Mouse (Mus musculus) hindbrain, embryonic 16.5 days (tissue): ENCODE results near the gene Snx6. TPM values are rescaled to one million over a fixed set of nuclear protein-coding genes. Genes with fewer than 3 reads are reported as not detected.
"Not testable (repeated sequence)": the region's sequence is repeated elsewhere in the genome, so short reads cannot be mapped to it uniquely, and the experiment has no call there.

Source experiments
- ATAC-seq: fragments of 200-750 bp; cut with Nextera tagmentation; 2 replicates; pipeline ENCODE4 v1.8.0; 2017; ENCODE audit warnings: moderate TSS enrichment, moderate library complexity
- H3K27ac ChIP-seq: fragments of 300-500 bp; sonication (generic); 2 replicates; pipeline ENCODE4 v1.5.1; 2014; ENCODE audit warnings: low read depth, mild to moderate bottlenecking, control low read depth, low read length, moderate library complexity
- H3K27me3 ChIP-seq: fragments of 300-500 bp; sonication (generic); replicated peaks from 2 replicates; pipeline ENCODE4 v1.6.1; 2014; ENCODE audit warnings: low read length; ENCODE audit not compliant: control insufficient read depth, insufficient read depth
- H3K36me3 ChIP-seq: fragments of 300-500 bp; sonication (generic); 2 replicates; pipeline ENCODE4 v1.6.1; 2014; ENCODE audit warnings: mild to moderate bottlenecking, low read length, moderate library complexity, mixed read lengths; ENCODE audit not compliant: control insufficient read depth, insufficient read depth
- H3K4me1 ChIP-seq: fragments of 300-500 bp; sonication (generic); 2 replicates; pipeline ENCODE4 v1.6.1; 2014; ENCODE audit warnings: low read depth, low read length; ENCODE audit not compliant: control insufficient read depth, insufficient read depth
- H3K4me2 ChIP-seq: fragments of 300-500 bp; sonication (generic); 2 replicates; pipeline ENCODE4 v1.6.1; 2014; ENCODE audit warnings: mild to moderate bottlenecking, low read length, control low read depth, moderate library complexity
- H3K4me3 ChIP-seq: fragments of 300-500 bp; sonication (generic); 2 replicates; pipeline ENCODE4 v1.5.1; 2014; ENCODE audit warnings: mild to moderate bottlenecking, low read length, control low read depth, moderate library complexity
- H3K9ac ChIP-seq: fragments of 300-500 bp; sonication (generic); 2 replicates; pipeline ENCODE4 v1.6.1; 2014; ENCODE audit warnings: low read depth, mild to moderate bottlenecking, control low read depth, low read length, moderate library complexity
- H3K9me3 ChIP-seq: fragments of 300-500 bp; sonication (generic); 2 replicates; pipeline ENCODE4 v1.6.1; 2014; ENCODE audit warnings: mild to moderate bottlenecking, low read length, moderate library complexity; ENCODE audit not compliant: control insufficient read depth
- WGBS: fragments of 180-500 bp; shearing (Covaris S2); extraction: QIAGEN DNeasy Blood & Tissue Kit; methylation state at CpG from one replicate; pipeline ENCODE4 v1.1.7; 2014; 5-methylcytosine and 5-hydroxymethylcytosine counted together
- polyA plus RNA-seq: library from polyadenylated mRNA; unstranded; fragments of >200 nt; fragmentation: Nextera tagmentation; extraction: Ambion mirVana; gene quantifications from 2 replicates; pipeline ENCODE4 v1.2.1, GENCODE M21; 2015

The Snx6 gene
- polyA plus RNA-seq, 1 experiment from 2014 or later = 132 TPM

GRCm38 (mm10) chr12:54717516-54717915 lies 78.0 kb downstream of the Snx6 start:
- ATAC-seq, H3K4me1 ChIP-seq: not testable (repeated sequence)
- WGBS = 40% methylated on average over 1 of the region's 11 CpGs

GRCm38 (mm10) chr12:54713822-54714626 lies 81.5 kb downstream of the Snx6 start:
- H3K9me3 ChIP-seq, H3K27me3 ChIP-seq, H3K4me3 ChIP-seq, H3K4me2 ChIP-seq, H3K27ac ChIP-seq, H3K4me1 ChIP-seq, H3K9ac ChIP-seq, H3K36me3 ChIP-seq: not testable (repeated sequence)
- no CpG with 5 or more reads among the region's 48 CpGs for WGBS
- peak; percentile 66 for ATAC-seq

More at GRCm38 (mm10) chr12:54717516-54717915, 78.0 kb downstream of the Snx6 start:
- not testable (repeated sequence) for H3K27me3 ChIP-seq, H3K4me3 ChIP-seq, H3K4me2 ChIP-seq, H3K9ac ChIP-seq, H3K9me3 ChIP-seq, H3K36me3 ChIP-seq, H3K27ac ChIP-seq

DNA sequence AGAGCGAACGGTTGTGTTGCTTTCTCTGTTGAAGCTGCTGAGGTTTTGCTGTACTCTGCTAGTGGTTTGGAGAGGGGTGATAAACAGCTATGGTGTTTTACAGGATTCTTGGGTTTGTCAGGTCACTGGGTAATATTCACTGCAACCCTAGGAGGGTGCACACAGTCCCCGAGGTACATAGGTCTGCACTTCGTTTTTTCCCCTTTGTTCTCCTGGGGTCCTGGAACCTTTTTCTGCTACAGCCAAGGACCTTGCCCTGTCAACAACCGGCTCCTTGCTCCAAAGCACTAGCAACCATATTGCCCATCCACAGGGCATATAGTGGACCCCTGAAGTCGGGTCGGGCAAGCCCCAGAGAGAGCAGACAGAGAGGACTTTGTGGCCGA lies 85.0 kb downstream of the Snx6 start:
- ATAC-seq = peak; percentile 87
- H3K36me3 ChIP-seq, H3K4me3 ChIP-seq, H3K27me3 ChIP-seq, H3K9me3 ChIP-seq, H3K4me2 ChIP-seq, H3K27ac ChIP-seq, H3K4me1 ChIP-seq, H3K9ac ChIP-seq: not testable (repeated sequence)
- WGBS = 0% methylated on average over 2 of the region's 8 CpGs

DNA sequence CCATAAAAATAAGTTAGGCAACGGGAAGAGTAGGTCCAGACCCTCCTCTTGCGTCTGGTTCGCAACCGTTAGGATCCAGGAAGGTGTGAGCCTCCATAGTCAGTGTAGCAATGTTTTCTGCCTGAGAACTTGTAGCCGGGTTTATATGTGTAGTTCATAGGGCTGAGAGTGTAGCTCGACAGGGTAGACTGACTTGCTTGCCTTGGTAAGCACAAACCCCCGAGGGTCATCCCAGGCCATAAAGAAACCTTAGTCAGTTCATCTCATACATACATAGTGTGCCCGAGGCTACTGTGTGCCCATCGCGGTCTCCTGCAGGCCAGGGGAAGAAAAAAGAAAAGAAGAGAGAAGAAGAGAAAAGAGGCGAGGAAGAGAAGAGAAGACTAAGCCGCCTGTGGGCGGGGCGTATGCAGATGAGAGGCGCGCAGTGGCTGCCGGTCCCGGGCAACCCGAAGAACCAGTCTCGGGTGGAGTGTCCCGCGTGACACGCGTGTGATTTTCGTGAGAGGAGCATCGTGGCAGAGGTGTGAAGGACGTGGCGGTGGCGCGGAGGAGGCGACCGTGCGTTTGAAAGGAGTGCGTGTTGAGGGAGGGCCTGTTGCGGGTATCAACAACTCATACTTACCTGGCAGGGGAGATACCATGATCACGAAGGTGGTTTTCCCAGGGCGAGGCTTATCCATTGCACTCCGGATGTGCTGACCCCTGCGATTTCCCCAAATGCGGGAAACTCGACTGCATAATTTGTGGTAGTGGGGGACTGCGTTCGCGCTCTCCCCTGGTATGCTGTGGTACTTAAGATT lies 85.6 kb downstream of the Snx6 start:
- H3K4me3 ChIP-seq, H3K9ac ChIP-seq, H3K4me1 ChIP-seq, H3K9me3 ChIP-seq, H3K36me3 ChIP-seq, H3K27ac ChIP-seq, H3K27me3 ChIP-seq, H3K4me2 ChIP-seq: not testable (repeated sequence)
- ATAC-seq = peak; percentile 84
- 0% methylated on average over 8 of the region's 44 CpGs for WGBS

DNA sequence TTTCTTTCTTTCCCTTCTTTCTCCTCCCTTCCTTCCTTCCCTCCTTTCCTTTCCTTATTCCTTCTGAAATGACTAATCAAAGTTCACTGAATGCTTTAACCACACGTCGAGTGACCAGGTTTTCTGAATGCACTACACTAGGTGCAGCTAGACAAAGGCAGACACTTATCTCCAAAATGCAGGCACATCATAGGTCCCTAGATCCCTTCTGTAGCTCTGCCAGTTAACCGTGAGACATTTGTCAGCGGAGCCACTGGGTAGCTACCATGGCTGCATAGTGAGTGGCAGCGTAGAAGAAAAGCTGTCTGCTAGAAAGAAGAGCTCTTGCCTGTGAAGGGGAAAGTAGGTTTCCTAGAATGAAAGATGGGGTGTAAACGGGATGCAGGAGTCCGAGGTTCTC lies 96.1 kb downstream of the Snx6 start:
- 67% methylated on average over 7 of the region's 7 CpGs for WGBS
- H3K9ac ChIP-seq = no peak overlapping the region
- H3K4me3 ChIP-seq = no peak overlapping the region
- no peak overlapping the region for H3K27ac ChIP-seq
- no peaks in the 10 kb centered on the region for H3K9me3 ChIP-seq
- peaks cover 5% of the 10 kb centered on the region for H3K4me1 ChIP-seq
- H3K27me3 ChIP-seq = no peaks in the 10 kb centered on the region
- H3K4me2 ChIP-seq = no peak overlapping the region
- no peaks in the 10 kb centered on the region for H3K36me3 ChIP-seq
- ATAC-seq = no peak

GRCm38 (mm10) chr12:54697791-54698250 lies 97.7 kb downstream of the Snx6 start:
- no peaks in the 10 kb centered on the region for H3K9me3 ChIP-seq
- no peak overlapping the region for H3K9ac ChIP-seq
- no peak overlapping the region for H3K4me2 ChIP-seq
- no peak overlapping the region for H3K4me3 ChIP-seq
- ATAC-seq = no peak
- H3K27me3 ChIP-seq = no peaks in the 10 kb centered on the region
- WGBS = 61% methylated on average over 6 of the region's 6 CpGs
- H3K27ac ChIP-seq = 0 out of 2 replicates have a peak overlapping the region, but pooled peaks have one; percentile 17
- H3K36me3 ChIP-seq = no peaks in the 10 kb centered on the region
- peaks cover 11% of the 10 kb centered on the region for H3K4me1 ChIP-seq

- H3K27me3 ChIP-seq = no peaks in the 10 kb centered on the region
- no peak overlapping the region for H3K4me3 ChIP-seq
- ATAC-seq = peak; percentile 63
- no peaks in the 10 kb centered on the region for H3K9me3 ChIP-seq
- H3K9ac ChIP-seq = no peak overlapping the region
- H3K4me1 ChIP-seq = peaks cover 11% of the 10 kb centered on the region
- no peaks in the 10 kb centered on the region for H3K36me3 ChIP-seq
- H3K27ac ChIP-seq = 0 out of 2 replicates have a peak overlapping the region, but pooled peaks have one; percentile 34
- H3K4me2 ChIP-seq = no peak overlapping the region
- WGBS = 11% methylated on average over 7 of the region's 7 CpGs
These were observed 98.4 kb downstream of the Snx6 start for GRCm38 (mm10) chr12:54697003-54697597.
